Mouse (Mus musculus) liver, postnatal 0 days (tissue): ENCODE measurements around the gene Arhgap20.

Source experiments
- CTCF ChIP-seq: sonication (generic); IDR thresholded peaks from 2 replicates; pipeline ENCODE4 v1.5.1; 2016; ENCODE audit warnings: antibody characterized with exemption, low read depth
- EP300 ChIP-seq: IDR thresholded peaks from 2 replicates; pipeline ENCODE4 v1.6.1; 2016; ENCODE audit warnings: antibody characterized with exemption, low read depth, mild to moderate bottlenecking

- TF ChIP-seq EP300: no peak
- no peak for TF ChIP-seq CTCF
These were observed 109.2 kb downstream of the Arhgap20 start for GRCm38 (mm10) chr9:51874348-51874747.
